Mouse (Mus musculus): ENCODE measurements around the gene Scn1b. TPM values are rescaled to one million over a fixed set of nuclear protein-coding genes. Genes with fewer than 3 reads are reported as not detected.

The Scn1b gene
- polyA plus RNA-seq, 1 experiment = 30.7 TPM

- no peaks in the 10 kb centered on the region for H3K4me1 ChIP-seq (ENCODE audit: control insufficient read depth, insufficient read depth, low read length)
Measured at GRCm38 (mm10) chr7:31118486-31118885, 8.3 kb downstream of the Scn1b start.

GRCm38 (mm10) chr7:31117465-31117864 is 9.3 kb downstream of the Scn1b start:
- TF ChIP-seq POLR2A (IDR thresholded peaks at IDR 0.05; ENCODE audit: borderline replicate concordance, low read depth, low read length) = no peak
- no peak for TF ChIP-seq CTCF (IDR thresholded peaks at IDR 0.05; ENCODE audit: low read depth, low read length)
- Histone ChIP-seq H3K4me1 (ENCODE audit: control insufficient read depth, insufficient read depth, low read length) (no peaks in the 10 kb centered on the region), H3K4me3 (ENCODE audit: insufficient read depth, low read length) (no peak overlapping the region), H3K27ac (ENCODE audit: insufficient read depth, low read depth, low read length) (no peak overlapping the region)

More at GRCm38 (mm10) chr7:31118486-31118885, 8.3 kb downstream of the Scn1b start:
- no peak for TF ChIP-seq CTCF (IDR thresholded peaks at IDR 0.05; ENCODE audit: low read depth, low read length)
- TF ChIP-seq POLR2A (IDR thresholded peaks at IDR 0.05; ENCODE audit: borderline replicate concordance, low read depth, low read length) = no peak
- no peak overlapping the region for H3K4me3 ChIP-seq (ENCODE audit: insufficient read depth, low read length)
- H3K27ac ChIP-seq (ENCODE audit: insufficient read depth, low read depth, low read length) = no peak overlapping the region

GRCm38 (mm10) chr7:31116721-31117145 is 10.1 kb downstream of the Scn1b start:
- peaks cover 3% of the 10 kb centered on the region for H3K4me1 ChIP-seq (ENCODE audit: control insufficient read depth, insufficient read depth, low read length)
- no peak overlapping the region for H3K4me3 ChIP-seq (ENCODE audit: insufficient read depth, low read length)
- no peak for TF ChIP-seq POLR2A (IDR thresholded peaks at IDR 0.05; ENCODE audit: borderline replicate concordance, low read depth, low read length)
- no peak for TF ChIP-seq CTCF (IDR thresholded peaks at IDR 0.05; ENCODE audit: low read depth, low read length)
- H3K27ac ChIP-seq (ENCODE audit: insufficient read depth, low read depth, low read length) = no peak overlapping the region

- TF ChIP-seq CTCF (IDR thresholded peaks at IDR 0.05; ENCODE audit: low read depth, low read length) = no peak
- TF ChIP-seq POLR2A (IDR thresholded peaks at IDR 0.05; ENCODE audit: borderline replicate concordance, low read depth, low read length) = no peak
- H3K4me1 ChIP-seq (ENCODE audit: control insufficient read depth, insufficient read depth, low read length) = peaks cover 13% of the 10 kb centered on the region
- H3K4me3 ChIP-seq (ENCODE audit: insufficient read depth, low read length) = no peak overlapping the region
- peak overlapping the region; percentile 45 for H3K27ac ChIP-seq (ENCODE audit: insufficient read depth, low read depth, low read length)
Measured at GRCm38 (mm10) chr7:31115587-31116043, 11.2 kb downstream of the Scn1b start.

GRCm38 (mm10) chr7:31115182-31115581 is 11.6 kb downstream of the Scn1b start, which contains the start of gene Hpn:
Gene Hpn, minus strand, starts transcription at chr7:31115290.
- peak within 1 kb of the TSS; percentile 45 for H3K27ac ChIP-seq (ENCODE audit: insufficient read depth, low read depth, low read length)
- H3K4me3 ChIP-seq (ENCODE audit: insufficient read depth, low read length) = no peak within 1 kb of the TSS
- peaks cover 16% of the 10 kb centered on the region for H3K4me1 ChIP-seq (ENCODE audit: control insufficient read depth, insufficient read depth, low read length)
- TF ChIP-seq CTCF (IDR thresholded peaks at IDR 0.05; ENCODE audit: low read depth, low read length) (no peak), POLR2A (IDR thresholded peaks at IDR 0.05; ENCODE audit: borderline replicate concordance, low read depth, low read length) (no peak)

- no peak for TF ChIP-seq CTCF (IDR thresholded peaks at IDR 0.05; ENCODE audit: low read depth, low read length)
- no peak for TF ChIP-seq POLR2A (IDR thresholded peaks at IDR 0.05; ENCODE audit: borderline replicate concordance, low read depth, low read length)
- Histone ChIP-seq H3K4me1 (ENCODE audit: control insufficient read depth, insufficient read depth, low read length) (peaks cover 22% of the 10 kb centered on the region), H3K4me3 (ENCODE audit: insufficient read depth, low read length) (no peak overlapping the region), H3K27ac (ENCODE audit: insufficient read depth, low read depth, low read length) (no peak overlapping the region)
Measured at GRCm38 (mm10) chr7:31114646-31115045, 12.2 kb downstream of the Scn1b start.

GRCm38 (mm10) chr7:31113800-31114199 is 13.0 kb downstream of the Scn1b start:
- no peak overlapping the region for H3K27ac ChIP-seq (ENCODE audit: insufficient read depth, low read depth, low read length)
- no peak overlapping the region for H3K4me3 ChIP-seq (ENCODE audit: insufficient read depth, low read length)
- TF ChIP-seq POLR2A (IDR thresholded peaks at IDR 0.05; ENCODE audit: borderline replicate concordance, low read depth, low read length) = no peak
- no peak for TF ChIP-seq CTCF (IDR thresholded peaks at IDR 0.05; ENCODE audit: low read depth, low read length)
- H3K4me1 ChIP-seq (ENCODE audit: control insufficient read depth, insufficient read depth, low read length) = peaks cover 22% of the 10 kb centered on the region

GRCm38 (mm10) chr7:31112036-31112435 is 14.8 kb downstream of the Scn1b start:
- H3K4me3 ChIP-seq (ENCODE audit: insufficient read depth, low read length) = no peak overlapping the region
- no peak for TF ChIP-seq CTCF (IDR thresholded peaks at IDR 0.05; ENCODE audit: low read depth, low read length)
- TF ChIP-seq POLR2A (IDR thresholded peaks at IDR 0.05; ENCODE audit: borderline replicate concordance, low read depth, low read length) = no peak
- H3K27ac ChIP-seq (ENCODE audit: insufficient read depth, low read depth, low read length) = no peak overlapping the region
- H3K4me1 ChIP-seq (ENCODE audit: control insufficient read depth, insufficient read depth, low read length) = peaks cover 22% of the 10 kb centered on the region

GRCm38 (mm10) chr7:31110861-31111385 is 15.9 kb downstream of the Scn1b start:
- TF ChIP-seq POLR2A (IDR thresholded peaks at IDR 0.05; ENCODE audit: borderline replicate concordance, low read depth, low read length) (no peak), CTCF (IDR thresholded peaks at IDR 0.05; ENCODE audit: low read depth, low read length) (no peak)
- Histone ChIP-seq H3K4me1 (ENCODE audit: control insufficient read depth, insufficient read depth, low read length) (peaks cover 22% of the 10 kb centered on the region), H3K27ac (ENCODE audit: insufficient read depth, low read depth, low read length) (peak overlapping the region; percentile 59), H3K4me3 (ENCODE audit: insufficient read depth, low read length) (peak overlapping the region; percentile 3; the same call in 1 of the 2 replicates)

GRCm38 (mm10) chr7:31109796-31110195 is 17.0 kb downstream of the Scn1b start:
- Histone ChIP-seq H3K4me3 (ENCODE audit: insufficient read depth, low read length) (no peak overlapping the region), H3K27ac (ENCODE audit: insufficient read depth, low read depth, low read length) (no peak overlapping the region), H3K4me1 (ENCODE audit: control insufficient read depth, insufficient read depth, low read length) (peaks cover 25% of the 10 kb centered on the region)
- TF ChIP-seq POLR2A (IDR thresholded peaks at IDR 0.05; ENCODE audit: borderline replicate concordance, low read depth, low read length) = no peak
- no peak for TF ChIP-seq CTCF (IDR thresholded peaks at IDR 0.05; ENCODE audit: low read depth, low read length)
